Mouse (Mus musculus) common myeloid progenitor, adult 5-6 weeks (primary cell): ENCODE measurements around the gene Alg11. TPM values are rescaled to one million over a fixed set of nuclear protein-coding genes. Genes with fewer than 3 reads are reported as not detected.

Experiments used
- ATAC-seq: replicated peaks from 2 replicates; pipeline ENCODE4 v1.8.0; 2016; ENCODE audit warnings: low read depth, mild to moderate bottlenecking, moderate TSS enrichment, inconsistent platforms; ENCODE audit not compliant: poor library complexity, severe bottlenecking
- total RNA-seq: library from RNA; stranded (forward); fragments of 200-1000, 187-1606 nt; gene quantifications from 2 replicates; pipeline ENCODE4 v1.2.3, GENCODE M21; 2017

Gene Alg11
- total RNA-seq, 1 experiment from 2014 or later = 10.0 TPM

DNA sequence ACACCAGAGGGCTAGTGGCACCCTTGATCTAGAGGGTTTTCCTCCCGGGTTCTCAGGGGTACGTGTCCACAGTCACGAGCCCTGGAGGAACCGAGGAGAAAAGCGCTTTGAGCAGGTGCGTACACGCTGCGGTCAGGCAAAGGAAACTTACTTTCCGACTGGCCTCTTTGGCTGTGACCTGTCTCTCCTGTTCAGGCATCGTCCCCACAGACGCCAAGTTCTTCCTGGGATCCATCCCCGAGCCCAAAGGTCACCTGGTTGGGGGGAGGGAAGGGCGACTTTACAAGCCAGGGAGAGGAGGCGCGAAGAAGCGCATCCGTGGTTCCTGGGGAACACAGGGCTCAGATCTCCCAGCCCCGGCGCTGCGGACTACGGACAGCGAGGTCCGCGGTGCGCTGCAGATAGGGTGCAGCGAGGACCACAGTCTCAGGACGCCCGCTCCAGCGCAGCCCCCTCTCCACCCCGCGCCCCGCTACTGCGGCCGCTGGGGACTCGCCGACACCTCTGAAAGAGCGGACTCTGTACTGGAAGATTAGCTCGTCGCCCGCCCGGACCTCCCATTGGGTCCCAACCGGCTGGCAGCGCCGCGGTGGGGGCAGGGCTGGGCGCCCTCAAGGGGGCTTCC lies 588 bp upstream of the Alg11 start, which contains the start of gene Atp7b:
Atp7b (minus strand) TSS at position 485 of the 625 bp plus-strand sequence.
- peak; percentile 36 for ATAC-seq

DNA sequence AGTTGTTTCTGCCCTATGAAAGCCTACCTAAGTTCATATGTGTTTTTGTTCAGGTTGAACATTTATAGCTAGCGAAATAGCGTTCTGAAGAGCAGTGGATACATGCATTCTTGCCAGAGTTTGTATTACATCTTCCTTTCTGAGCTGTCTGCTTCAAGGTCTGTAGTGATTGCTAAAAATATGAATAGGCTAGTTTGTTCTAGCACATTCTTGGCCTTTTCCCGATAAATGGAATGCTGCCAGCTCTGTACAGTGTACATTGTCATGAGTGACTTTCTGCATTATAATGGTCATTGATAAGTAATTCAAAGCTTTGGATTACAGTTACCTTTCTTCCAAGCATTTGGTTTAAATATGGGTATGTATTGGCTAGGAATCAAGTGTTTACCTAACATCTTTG lies 605 bp downstream of the Alg11 start:
- ATAC-seq = no peak

DNA sequence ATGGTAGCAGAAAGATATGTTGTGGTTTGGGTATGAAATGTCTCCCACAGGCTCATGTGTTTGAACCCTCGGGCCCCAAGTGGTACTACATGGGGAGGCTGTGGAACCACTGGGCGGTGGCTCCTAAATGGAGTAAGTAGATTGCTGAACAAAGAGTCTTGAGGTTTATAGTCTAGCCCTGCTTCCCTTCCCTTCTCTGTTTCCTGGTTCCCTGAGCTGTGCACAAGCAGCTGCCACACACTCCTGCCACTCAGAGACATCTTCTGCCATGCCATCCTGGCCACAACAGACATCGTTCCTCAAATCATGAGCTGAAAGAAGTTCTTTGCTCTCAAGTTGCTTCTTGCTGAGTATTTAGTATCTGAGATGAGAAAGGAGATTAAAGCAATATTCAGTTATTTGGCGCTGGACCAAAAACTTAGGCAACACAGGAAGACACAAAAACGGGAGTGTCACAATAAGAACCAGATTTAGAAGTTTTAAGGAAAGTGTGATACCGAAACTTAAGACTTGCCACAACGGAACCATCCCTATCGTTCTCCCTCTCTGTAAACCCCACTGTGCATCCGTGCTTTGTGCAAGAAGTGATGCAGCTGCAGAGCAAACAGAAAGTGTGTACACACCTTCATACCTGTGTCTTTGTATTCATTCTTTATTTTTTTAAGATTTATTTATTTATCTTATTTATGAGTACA lies 18.9 kb downstream of the Alg11 start:
- peak; percentile 42; the same call in 1 of the 2 replicates for ATAC-seq

DNA sequence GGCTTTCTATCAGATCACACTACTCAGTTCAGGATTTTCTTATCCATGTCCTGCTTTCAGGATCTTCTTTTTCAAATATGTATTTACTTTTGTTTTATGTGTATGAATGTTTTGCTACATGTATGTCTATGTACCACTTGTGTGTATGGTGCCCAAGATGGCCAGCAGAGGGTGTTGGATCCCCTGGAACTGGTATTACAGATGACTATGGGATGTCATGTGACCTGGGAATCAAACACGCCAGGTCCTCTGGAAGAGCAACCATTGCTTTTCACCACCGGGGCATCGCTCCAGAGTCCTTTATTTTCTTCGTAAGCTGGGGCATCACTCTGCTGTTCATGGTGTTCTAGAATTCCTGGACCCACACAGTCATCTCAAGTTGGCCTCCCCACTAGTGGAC lies 28.7 kb downstream of the Alg11 start:
- no peak for ATAC-seq

DNA sequence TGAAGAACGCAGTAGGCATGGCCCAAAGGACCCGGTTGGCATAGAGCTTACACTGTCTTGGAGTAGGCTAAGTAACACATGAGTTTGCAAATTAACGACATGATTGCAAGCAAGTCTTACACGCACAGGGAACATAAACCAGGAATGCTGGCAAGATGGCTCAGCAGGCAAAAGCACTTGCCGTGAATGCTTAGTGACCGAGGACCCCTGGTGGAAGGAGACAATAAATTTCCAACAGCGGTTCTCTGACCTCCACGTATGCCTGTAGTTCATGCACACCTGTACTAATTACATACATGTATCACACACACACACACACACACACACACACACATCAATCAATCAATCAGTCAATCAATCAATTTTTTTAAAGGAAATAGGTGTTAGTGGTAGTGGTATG lies 31.0 kb downstream of the Alg11 start:
- no peak for ATAC-seq

DNA sequence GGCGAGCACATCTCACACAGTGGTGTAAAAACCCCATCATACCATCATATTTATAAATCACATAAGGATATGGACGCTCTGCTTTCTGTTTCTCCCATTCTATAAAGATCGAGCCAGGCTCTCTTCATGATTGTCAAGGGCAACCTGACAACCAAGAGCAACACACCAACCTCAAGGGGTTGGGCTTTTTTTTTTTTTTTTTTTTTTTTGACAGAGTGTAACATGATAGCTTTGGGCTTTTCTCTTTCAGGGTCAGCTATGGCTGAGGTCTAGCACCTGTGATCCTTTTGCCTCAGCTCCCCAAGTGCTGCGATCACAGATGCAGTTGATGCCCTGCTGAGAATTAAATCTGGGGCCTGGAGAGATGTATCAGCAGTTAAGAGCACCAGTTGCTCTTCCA lies 46.5 kb downstream of the Alg11 start:
- ATAC-seq = no peak

Other genes starting within 250 kb of the Alg11 start
- gene Defb50, start 237.2 kb upstream of the Alg11 start, total RNA-seq = not detected in 2 replicates
- not detected in 2 replicates for gene Defb2, start 220.8 kb upstream of the Alg11 start, total RNA-seq
- gene Defb10, start 201.8 kb upstream of the Alg11 start, total RNA-seq = not detected in 2 replicates
- not detected in 2 replicates for gene Defb9, start 175.3 kb upstream of the Alg11 start, total RNA-seq
- gene Defb11, start 154.3 kb upstream of the Alg11 start, total RNA-seq = not detected in 2 replicates
- gene Defb15, start 128.0 kb upstream of the Alg11 start, total RNA-seq = not detected in 2 replicates
- gene Defb35, start 122.4 kb upstream of the Alg11 start, total RNA-seq = not detected in 2 replicates
- not detected in 2 replicates for gene Defb13, start 114.0 kb upstream of the Alg11 start, total RNA-seq
- gene Fam90a1a, start 102.0 kb upstream of the Alg11 start, total RNA-seq = not detected in 2 replicates
- not detected in 2 replicates for gene Ccdc70, start 90.9 kb upstream of the Alg11 start, total RNA-seq
- gene Atp7b, start 416 bp upstream of the Alg11 start, total RNA-seq = 6.8 and 10.3 TPM in 2 replicates
- gene Nek5, start 64.3 kb downstream of the Alg11 start, total RNA-seq = not detected in 2 replicates
- gene Nek3, start 105.7 kb downstream of the Alg11 start, total RNA-seq = 2.8 and 5.7 TPM in 2 replicates
- 52.3 and 54.7 TPM in 2 replicates for gene Ckap2, start 125.1 kb downstream of the Alg11 start, total RNA-seq
- gene Vps36, start 132.1 kb downstream of the Alg11 start, total RNA-seq = 39.9 and 43.4 TPM in 2 replicates
- gene Thsd1, start 166.6 kb downstream of the Alg11 start, total RNA-seq = 4.9 and 6.0 TPM in 2 replicates
- gene Tpte, start 222.7 kb downstream of the Alg11 start, total RNA-seq = not detected in 2 replicates